Mouse (Mus musculus) embryonic facial prominence, embryonic 12.5 days (tissue): ENCODE measurements around the gene Cdc42bpa. TPM values are rescaled to one million over a fixed set of nuclear protein-coding genes. Genes with fewer than 3 reads are reported as not detected.
"Not testable (repeated sequence)": the region's sequence is repeated elsewhere in the genome, so short reads cannot be mapped to it uniquely, and the experiment has no call there.

Experiments used
- ATAC-seq: fragments of 200-750 bp; cut with Nextera tagmentation; 2 replicates; pipeline ENCODE4 v1.8.0; 2017; ENCODE audit not compliant: insufficient number of reproducible peaks, insufficient read depth, low FRiP score, low TSS enrichment
- H3K27ac ChIP-seq: fragments of 300-500 bp; sonication (generic); 2 replicates; pipeline ENCODE4 v1.5.1; 2016; ENCODE audit warnings: mild to moderate bottlenecking
- H3K27me3 ChIP-seq: fragments of 300-500 bp; sonication (generic); 2 replicates; pipeline ENCODE4 v1.6.1; 2016; ENCODE audit warnings: mild to moderate bottlenecking, moderate library complexity
- H3K36me3 ChIP-seq: fragments of 300-500 bp; sonication (generic); 2 replicates; pipeline ENCODE4 v1.6.1; 2016; ENCODE audit warnings: mild to moderate bottlenecking
- H3K4me1 ChIP-seq: fragments of 300-500 bp; sonication (generic); 2 replicates; pipeline ENCODE4 v1.6.1; 2016
- H3K4me2 ChIP-seq: fragments of 300-500 bp; sonication (generic); replicated peaks from 2 replicates; pipeline ENCODE4 v1.6.1; 2016; ENCODE audit warnings: mild to moderate bottlenecking, moderate library complexity
- H3K4me3 ChIP-seq: fragments of 300-500 bp; sonication (generic); 2 replicates; pipeline ENCODE4 v1.5.1; 2016; ENCODE audit warnings: mild to moderate bottlenecking
- H3K9ac ChIP-seq: fragments of 300-500 bp; sonication (generic); 2 replicates; pipeline ENCODE4 v1.6.1; 2016; ENCODE audit warnings: mild to moderate bottlenecking, moderate library complexity
- H3K9me3 ChIP-seq: fragments of 300-500 bp; sonication (generic); 2 replicates; pipeline ENCODE4 v1.6.1; 2016; ENCODE audit warnings: mild to moderate bottlenecking, moderate library complexity
- WGBS: fragments of 180-500 bp; shearing (Covaris S2); methylation state at CpG from one replicate; pipeline ENCODE4 v1.1.7; 2016; 5-methylcytosine and 5-hydroxymethylcytosine counted together
- polyA plus RNA-seq: library from polyadenylated mRNA; unstranded; fragments of >200 nt; fragmentation: Nextera tagmentation; extraction: Ambion mirVana; gene quantifications from 2 replicates; pipeline ENCODE4 v1.2.1, GENCODE M21; 2016

Gene Cdc42bpa
- polyA plus RNA-seq, 1 experiment from 2014 or later: 20.2 TPM

- Histone ChIP-seq H3K4me1 (no peaks in the 10 kb centered on the region), H3K4me2 (no peak overlapping the region), H3K4me3 (no peak overlapping the region), H3K27ac (no peak overlapping the region), H3K9me3 (no peaks in the 10 kb centered on the region), H3K27me3 (no peaks in the 10 kb centered on the region), H3K9ac (no peak overlapping the region), H3K36me3 (no peaks in the 10 kb centered on the region)
- no peak for ATAC-seq
Measured at GRCm38 (mm10) chr1:180008057-180008456, 47.8 kb downstream of the Cdc42bpa start.

GRCm38 (mm10) chr1:180013479-180013878, 53.2 kb downstream of the Cdc42bpa start:
- Histone ChIP-seq H3K4me3 (no peak overlapping the region), H3K27ac (no peak overlapping the region)

GRCm38 (mm10) chr1:180018218-180018617, 57.9 kb downstream of the Cdc42bpa start:
- 81% methylated on average over 2 of the region's 2 CpGs for WGBS
- H3K4me1 ChIP-seq: no peaks in the 10 kb centered on the region
- no peak overlapping the region for H3K9ac ChIP-seq
- no peak overlapping the region for H3K4me2 ChIP-seq
- H3K27ac ChIP-seq: no peak overlapping the region
- ATAC-seq: no peak
- H3K36me3 ChIP-seq: no peaks in the 10 kb centered on the region
- no peak overlapping the region for H3K4me3 ChIP-seq
- no peaks in the 10 kb centered on the region for H3K9me3 ChIP-seq
- H3K27me3 ChIP-seq: no peaks in the 10 kb centered on the region

More at GRCm38 (mm10) chr1:180013479-180013878, 53.2 kb downstream of the Cdc42bpa start:
- Histone ChIP-seq H3K4me2 (no peak overlapping the region), H3K4me1 (no peaks in the 10 kb centered on the region), H3K9ac (no peak overlapping the region), H3K27me3 (no peaks in the 10 kb centered on the region), H3K9me3 (no peaks in the 10 kb centered on the region), H3K36me3 (no peaks in the 10 kb centered on the region)
- WGBS: 90% methylated on average over 4 of the region's 4 CpGs
- no peak for ATAC-seq

GRCm38 (mm10) chr1:180021463-180022296, 61.4 kb downstream of the Cdc42bpa start:
- H3K27ac ChIP-seq: no peak overlapping the region
- no peaks in the 10 kb centered on the region for H3K9me3 ChIP-seq
- no peaks in the 10 kb centered on the region for H3K36me3 ChIP-seq
- no peak overlapping the region for H3K4me3 ChIP-seq
- H3K4me1 ChIP-seq: no peaks in the 10 kb centered on the region
- no peaks in the 10 kb centered on the region for H3K27me3 ChIP-seq
- 66% methylated on average over 11 of the region's 11 CpGs for WGBS
- ATAC-seq: no peak
- H3K4me2 ChIP-seq: no peak overlapping the region
- H3K9ac ChIP-seq: no peak overlapping the region

- ATAC-seq: no peak
- Histone ChIP-seq H3K9me3 (no peaks in the 10 kb centered on the region), H3K4me1 (no peaks in the 10 kb centered on the region), H3K27ac (no peak overlapping the region), H3K4me3 (no peak overlapping the region), H3K27me3 (no peaks in the 10 kb centered on the region), H3K4me2 (no peak overlapping the region), H3K36me3 (no peaks in the 10 kb centered on the region), H3K9ac (no peak overlapping the region)
- 76% methylated on average over 5 of the region's 5 CpGs for WGBS
Measured at GRCm38 (mm10) chr1:180023512-180023911, 63.2 kb downstream of the Cdc42bpa start.

- H3K9me3 ChIP-seq, H3K4me2 ChIP-seq, H3K4me3 ChIP-seq, ATAC-seq, H3K4me1 ChIP-seq, H3K9ac ChIP-seq, H3K36me3 ChIP-seq, H3K27me3 ChIP-seq, H3K27ac ChIP-seq: not testable (repeated sequence)
- WGBS: 86% methylated on average over 5 of the region's 5 CpGs
Measured at GRCm38 (mm10) chr1:180029863-180030262, 69.6 kb downstream of the Cdc42bpa start.

GRCm38 (mm10) chr1:180030631-180031365, 70.5 kb downstream of the Cdc42bpa start:
- WGBS: 82% methylated on average over 8 of the region's 8 CpGs
- Histone ChIP-seq H3K4me2 (no peak overlapping the region), H3K27ac (no peak overlapping the region), H3K27me3 (no peaks in the 10 kb centered on the region), H3K4me1 (no peaks in the 10 kb centered on the region), H3K9me3 (no peaks in the 10 kb centered on the region), H3K9ac (no peak overlapping the region), H3K36me3 (peaks cover 2% of the 10 kb centered on the region; the same call in 1 of the 2 replicates), H3K4me3 (no peak overlapping the region)
- ATAC-seq: no peak

GRCm38 (mm10) chr1:180031705-180032548, 71.7 kb downstream of the Cdc42bpa start:
- no peak for ATAC-seq
- Histone ChIP-seq H3K4me1 (no peaks in the 10 kb centered on the region), H3K4me3 (no peak overlapping the region), H3K9ac (no peak overlapping the region), H3K27ac (no peak overlapping the region), H3K27me3 (no peaks in the 10 kb centered on the region), H3K4me2 (no peak overlapping the region), H3K36me3 (peaks cover 2% of the 10 kb centered on the region; the same call in 1 of the 2 replicates), H3K9me3 (no peaks in the 10 kb centered on the region)
- WGBS: 92% methylated on average over 5 of the region's 5 CpGs

GRCm38 (mm10) chr1:180037461-180037860, 77.2 kb downstream of the Cdc42bpa start:
- WGBS: 75% methylated on average over 3 of the region's 3 CpGs
- Histone ChIP-seq H3K9ac (no peak overlapping the region), H3K4me3 (no peak overlapping the region), H3K27ac (no peak overlapping the region), H3K4me1 (no peaks in the 10 kb centered on the region), H3K4me2 (no peak overlapping the region), H3K9me3 (no peaks in the 10 kb centered on the region), H3K27me3 (no peaks in the 10 kb centered on the region), H3K36me3 (no peaks in the 10 kb centered on the region)
- ATAC-seq: no peak

GRCm38 (mm10) chr1:180044160-180044559, 83.9 kb downstream of the Cdc42bpa start:
- ATAC-seq: no peak
- Histone ChIP-seq H3K9ac (no peak overlapping the region), H3K27ac (no peak overlapping the region), H3K27me3 (no peaks in the 10 kb centered on the region), H3K36me3 (peaks cover 9% of the 10 kb centered on the region), H3K4me2 (no peak overlapping the region), H3K4me3 (no peak overlapping the region), H3K4me1 (no peaks in the 10 kb centered on the region), H3K9me3 (no peaks in the 10 kb centered on the region)
- 91% methylated on average over 2 of the region's 2 CpGs for WGBS

- no peak for ATAC-seq
- H3K4me2 ChIP-seq: no peak overlapping the region
- H3K4me3 ChIP-seq: no peak overlapping the region
- H3K27me3 ChIP-seq: no peaks in the 10 kb centered on the region
- H3K9ac ChIP-seq: no peak overlapping the region
- H3K36me3 ChIP-seq: peaks cover 9% of the 10 kb centered on the region
- H3K27ac ChIP-seq: no peak overlapping the region
- H3K9me3 ChIP-seq: no peaks in the 10 kb centered on the region
- no peaks in the 10 kb centered on the region for H3K4me1 ChIP-seq
Measured at GRCm38 (mm10) chr1:180045172-180045571, 84.9 kb downstream of the Cdc42bpa start.
